Mouse (Mus musculus) NIH3T3 (cell line): ENCODE results near the gene Camk1g.

Experiments
- DNase-seq: peaks from one replicate; pipeline ENCODE4 v3.0.0-alpha.2; 2012; ENCODE audit warnings: low read depth

Camk1g gene

DNA sequence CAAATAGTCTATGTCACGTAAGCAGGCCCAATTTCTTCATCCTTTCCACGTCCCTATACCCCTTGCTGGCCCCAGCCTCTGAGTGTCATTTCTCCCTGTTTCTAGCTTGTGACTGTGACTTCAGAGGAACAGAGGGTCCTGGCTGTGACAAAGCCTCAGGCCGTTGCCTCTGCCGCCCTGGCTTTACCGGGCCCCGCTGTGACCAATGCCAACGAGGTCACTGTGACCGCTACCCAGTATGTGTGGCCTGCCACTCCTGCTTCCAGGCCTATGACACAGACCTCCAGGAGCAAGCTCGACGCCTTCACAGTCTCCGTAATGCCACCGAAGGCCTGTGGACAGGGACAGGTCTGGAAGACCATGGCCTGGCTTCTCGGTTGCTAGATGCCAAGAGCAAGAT lies 38.1 kb downstream of the Camk1g start:
- DNase-seq = no peak

DNA sequence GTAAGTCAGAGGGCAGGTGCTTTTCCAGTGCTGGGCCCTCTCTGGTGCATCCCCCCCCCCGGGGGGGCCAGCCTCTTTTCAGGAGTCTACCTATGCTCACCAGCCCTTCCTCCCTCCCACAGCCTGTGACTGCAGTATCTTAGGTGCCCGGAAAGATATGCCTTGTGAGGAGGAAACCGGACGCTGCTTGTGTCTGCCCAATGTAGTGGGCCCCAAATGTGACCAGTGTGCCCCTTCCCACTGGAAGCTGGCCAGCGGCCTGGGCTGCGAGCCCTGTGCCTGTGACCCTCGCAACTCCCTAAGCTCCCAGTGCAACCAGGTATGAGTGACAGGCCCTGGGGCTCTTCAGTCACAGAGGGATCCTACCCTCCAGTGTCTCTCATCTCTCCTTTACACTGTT lies 39.5 kb downstream of the Camk1g start:
- no peak for DNase-seq

DNA sequence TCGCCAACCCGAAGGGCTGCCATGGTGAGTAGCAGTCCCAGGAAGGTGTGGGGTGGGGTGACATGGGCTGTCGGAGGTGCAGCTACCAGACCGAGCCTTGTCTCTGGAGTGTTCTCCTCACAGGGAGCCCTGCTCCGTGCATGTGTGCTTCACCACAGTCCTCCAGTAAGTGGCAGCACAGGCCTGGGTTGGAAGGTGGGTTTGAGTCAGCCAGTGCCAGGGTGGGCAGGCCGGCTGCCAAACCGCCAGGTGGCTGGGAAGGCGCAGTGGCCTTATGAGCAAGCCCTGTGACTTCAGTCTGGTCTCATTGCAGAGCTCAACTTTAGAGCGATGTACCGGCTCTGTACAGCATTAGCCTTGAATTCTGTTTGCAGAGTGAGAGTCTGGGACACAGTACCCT lies 39.9 kb downstream of the Camk1g start:
- peak; percentile 39 for DNase-seq

DNA sequence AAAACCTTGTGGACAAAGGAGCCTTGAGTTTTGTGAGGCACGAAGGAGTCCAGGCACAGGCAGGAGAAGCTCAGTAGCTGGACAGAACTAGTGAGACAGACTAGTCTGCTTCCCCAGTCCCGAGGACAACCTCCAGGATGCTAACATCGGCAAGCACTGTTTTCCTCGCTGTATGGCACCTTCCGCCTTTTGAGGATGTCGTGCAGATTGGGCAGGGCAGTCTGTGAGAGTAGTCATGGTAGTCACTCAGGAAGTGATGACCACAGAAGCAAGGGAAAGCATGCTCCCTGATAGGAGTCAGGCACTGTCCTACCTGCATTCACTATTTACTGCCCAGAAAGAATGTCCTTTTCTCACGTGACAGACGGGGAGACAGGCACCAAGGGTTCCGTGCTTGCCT lies 40.5 kb downstream of the Camk1g start:
- no peak for DNase-seq

GRCm38 (mm10) chr1:193327686-193328085 lies 42.4 kb downstream of the Camk1g start:
- no peak for DNase-seq

DNA sequence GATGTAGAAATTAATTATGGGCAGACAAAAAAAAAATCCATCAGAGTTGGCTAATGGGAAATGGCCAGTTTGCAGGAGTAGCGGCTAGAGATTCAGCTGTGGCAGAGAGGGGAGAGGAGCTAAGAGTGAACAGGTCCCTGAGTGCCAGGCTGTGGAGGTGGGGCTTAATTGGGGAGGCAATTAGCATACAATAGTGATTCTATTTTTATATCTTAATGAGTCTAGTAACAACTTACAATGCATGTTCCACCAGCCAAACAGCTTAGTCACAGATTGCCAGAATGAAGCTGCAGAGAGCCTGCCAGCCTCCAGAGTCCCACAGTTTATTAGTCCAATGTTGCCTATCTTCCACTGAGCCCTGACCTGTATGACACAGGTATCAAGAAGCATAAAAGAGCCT lies 42.9 kb downstream of the Camk1g start:
- DNase-seq = no peak

GRCm38 (mm10) chr1:193326456-193327145 lies 43.5 kb downstream of the Camk1g start:
- DNase-seq = peak; percentile 11

- DNase-seq = no peak
These were observed 44.2 kb downstream of the Camk1g start for GRCm38 (mm10) chr1:193325891-193326290.

GRCm38 (mm10) chr1:193324224-193324623 lies 45.9 kb downstream of the Camk1g start:
- peak; percentile 28 for DNase-seq

- no peak for DNase-seq
These were observed 46.4 kb downstream of the Camk1g start for GRCm38 (mm10) chr1:193323686-193324085.

GRCm38 (mm10) chr1:193320398-193320797 lies 49.7 kb downstream of the Camk1g start:
- DNase-seq = no peak

DNA sequence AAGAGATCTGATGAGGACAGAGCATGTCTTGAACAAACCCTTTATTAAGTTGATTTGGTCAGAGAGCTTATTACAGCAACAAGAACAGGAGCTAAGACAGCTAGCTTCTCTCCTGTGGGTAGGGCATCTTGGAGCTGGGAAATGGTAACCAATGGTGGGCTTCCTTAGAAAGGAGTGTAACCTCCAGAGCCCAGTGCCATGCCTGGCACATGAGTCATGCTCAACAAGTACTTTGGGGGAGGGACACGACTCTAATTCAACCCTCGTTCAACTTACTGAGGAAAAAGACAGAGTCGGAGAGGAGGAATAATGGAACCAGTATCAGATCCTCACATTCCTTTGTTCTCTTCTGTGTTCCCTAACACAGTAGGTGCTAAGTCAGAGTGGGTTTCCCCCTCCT lies 50.4 kb downstream of the Camk1g start:
- peak; percentile 19 for DNase-seq

GRCm38 (mm10) chr1:193317159-193317559 lies 52.9 kb downstream of the Camk1g start:
- DNase-seq = no peak

- DNase-seq = no peak
These were observed 53.7 kb downstream of the Camk1g start for GRCm38 (mm10) chr1:193316358-193316750.

DNA sequence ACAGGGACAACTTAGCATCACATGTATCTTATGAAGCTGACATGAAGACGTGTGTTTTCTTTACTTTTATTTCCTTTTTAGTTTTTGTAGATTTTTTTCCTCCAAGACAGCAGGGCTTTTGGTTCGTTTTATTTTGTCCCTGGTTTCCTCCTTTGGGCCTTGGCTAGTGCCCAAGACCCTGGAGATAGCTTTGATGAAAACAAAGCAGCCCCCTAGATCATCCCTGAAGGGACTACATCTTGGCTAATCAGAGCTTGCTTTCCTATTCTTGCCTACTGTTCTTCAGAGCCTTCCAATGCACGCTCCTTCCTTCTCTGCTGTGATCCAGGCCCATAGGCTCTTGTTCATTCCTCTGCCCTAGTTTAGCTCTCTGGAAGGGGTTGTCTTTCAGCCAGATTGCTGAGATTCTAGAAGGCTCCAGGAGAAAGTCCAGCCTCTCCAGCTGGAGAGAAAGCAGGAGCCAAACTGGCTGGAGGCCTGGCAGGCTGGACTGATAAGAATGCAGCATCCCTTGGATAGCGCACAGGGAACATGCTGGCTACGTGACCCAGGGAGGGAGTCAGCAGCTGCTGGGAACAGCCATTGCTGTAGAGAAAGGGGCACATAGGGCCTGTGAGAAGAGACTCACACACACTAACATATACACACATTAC lies 54.3 kb downstream of the Camk1g start:
- peak; percentile 63 for DNase-seq

DNA sequence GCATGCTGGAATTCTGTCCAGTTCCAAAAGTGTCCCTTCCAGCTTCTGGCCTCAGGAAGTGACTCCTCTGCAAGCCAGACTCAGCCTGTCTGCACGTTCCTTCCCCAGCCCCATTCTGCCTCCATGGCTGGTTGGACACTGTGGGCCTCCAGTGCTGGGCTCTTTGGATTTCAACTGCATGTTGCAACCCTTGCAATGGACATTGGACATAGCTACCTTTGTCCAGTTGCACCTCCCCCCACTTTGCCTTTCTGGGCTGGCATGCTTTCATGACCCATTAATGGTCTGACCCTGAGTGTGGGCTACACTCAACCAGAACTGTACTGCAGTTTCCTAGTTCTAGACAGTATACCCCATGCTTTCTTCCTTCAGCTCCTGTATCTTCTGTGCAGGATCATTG lies 58.5 kb downstream of the Camk1g start:
- DNase-seq = no peak

DNA sequence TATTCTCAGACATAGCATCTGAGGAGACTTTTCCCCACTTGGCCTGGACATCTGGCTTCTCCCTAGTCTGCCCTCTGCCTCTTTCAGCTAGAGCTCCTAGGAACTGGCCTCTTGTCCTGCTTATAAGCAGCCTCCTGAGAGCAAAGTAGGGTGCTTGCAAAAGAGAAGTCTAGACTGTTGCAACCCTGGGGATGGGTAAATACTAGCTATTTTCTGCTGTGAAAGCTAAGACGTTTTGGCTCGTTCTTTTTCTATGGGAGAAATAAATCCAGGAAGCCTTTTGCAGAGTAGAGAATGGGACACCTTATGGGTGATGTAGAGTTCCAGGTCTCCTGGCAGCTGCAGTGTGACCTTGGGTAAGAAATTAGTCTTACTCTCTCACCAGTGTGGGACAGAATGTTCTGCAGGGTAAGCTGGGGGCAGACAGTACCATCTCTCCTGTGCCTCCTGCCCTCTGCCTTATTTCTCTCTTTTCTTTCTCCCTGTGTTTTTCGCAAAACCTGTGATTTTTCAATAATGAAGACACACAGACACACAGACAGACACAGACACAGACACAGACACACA lies 59.5 kb downstream of the Camk1g start:
- DNase-seq = no peak

DNA sequence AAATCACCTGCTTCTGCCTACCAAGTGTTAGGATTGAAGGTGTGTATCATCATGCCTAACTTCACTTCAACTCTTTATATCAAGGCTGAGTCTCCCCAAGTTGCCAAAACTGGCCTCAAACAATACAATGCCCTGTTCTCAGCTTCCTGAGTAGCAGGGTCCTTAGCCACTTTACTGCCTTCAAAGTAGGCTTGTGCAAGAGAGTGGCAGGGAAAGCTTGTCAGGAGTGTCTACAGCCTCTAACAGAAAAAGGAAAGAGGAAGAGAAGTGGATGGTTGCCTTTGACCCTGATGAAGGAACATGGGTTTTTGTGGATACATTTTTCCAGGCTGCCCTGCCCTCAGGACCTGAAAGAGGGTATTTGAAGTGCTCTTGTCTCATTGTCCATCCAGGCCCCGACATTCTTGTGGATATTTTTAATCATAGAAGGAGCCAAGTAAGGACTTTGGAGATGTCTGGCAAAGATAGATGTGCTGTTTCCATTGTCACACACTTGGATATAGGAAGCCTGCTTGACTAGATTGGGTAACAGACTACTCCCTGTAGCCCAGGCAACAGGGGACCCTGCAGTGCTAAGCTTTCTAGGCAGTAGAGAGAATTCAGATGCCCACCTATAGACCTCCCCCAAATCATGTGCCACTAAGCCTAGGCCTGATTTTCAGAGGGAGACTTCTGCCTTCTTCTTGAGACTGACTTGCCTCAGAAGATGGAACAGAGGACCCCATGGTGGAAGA lies 60.1 kb downstream of the Camk1g start:
- no peak for DNase-seq

DNA sequence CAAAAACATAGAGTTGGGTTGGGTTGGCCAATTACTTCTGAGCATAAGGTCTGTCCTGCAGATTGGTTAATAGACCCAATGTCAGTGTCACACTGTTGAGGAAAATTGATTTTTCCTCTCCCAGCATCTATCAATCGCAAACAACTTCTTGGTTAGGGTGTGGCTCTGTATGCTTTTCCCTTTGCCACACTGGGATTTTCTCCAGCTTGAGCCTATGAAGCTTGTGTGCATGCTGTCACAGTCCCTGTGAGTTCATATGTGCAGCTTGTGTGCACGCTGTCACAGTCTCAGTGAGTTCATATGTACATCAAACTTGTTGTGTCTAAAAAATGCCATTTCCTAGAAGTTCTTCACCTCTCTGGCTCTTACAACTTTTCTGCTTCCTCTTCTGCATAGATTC lies 63.3 kb downstream of the Camk1g start:
- no peak for DNase-seq

DNA sequence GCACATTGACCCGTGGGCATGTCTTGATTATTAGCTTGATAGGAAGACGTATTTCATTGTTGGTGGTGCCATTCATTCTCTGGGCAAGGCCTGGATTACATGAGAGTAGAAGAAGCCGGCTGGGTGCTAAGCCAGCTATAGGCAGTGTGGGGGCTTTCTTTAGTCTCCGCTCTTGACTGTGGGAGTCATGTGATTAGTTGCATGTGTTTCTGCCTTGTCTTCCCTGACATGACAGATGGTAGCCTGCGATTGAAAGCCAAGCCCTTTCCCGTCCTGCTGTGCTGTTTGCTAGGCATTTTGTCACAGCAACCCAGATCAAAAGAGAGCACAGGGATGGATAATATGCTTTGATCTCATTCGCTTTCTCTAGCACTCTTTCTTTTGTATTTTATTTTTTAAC lies 64.7 kb downstream of the Camk1g start:
- no peak for DNase-seq

DNA sequence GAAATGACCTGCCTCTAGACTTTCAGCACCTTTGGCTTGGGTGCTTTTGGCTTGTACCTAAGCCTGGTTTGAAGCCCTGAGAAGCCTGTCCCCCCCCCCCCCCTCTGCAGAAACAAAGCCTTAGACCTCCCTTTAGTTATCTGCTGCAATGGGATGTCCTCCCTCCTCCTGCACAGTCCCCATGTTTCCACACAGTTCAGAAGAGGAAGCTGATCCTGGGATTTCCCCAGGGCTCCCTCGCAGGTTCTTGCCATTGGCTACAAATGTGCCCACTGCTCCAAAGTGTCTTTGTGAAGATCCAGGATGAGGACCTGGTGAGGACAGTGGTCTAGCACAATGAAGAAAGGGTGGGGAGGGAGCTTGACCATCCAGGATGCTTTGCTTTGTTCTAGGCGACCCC lies 67.0 kb downstream of the Camk1g start:
- no peak for DNase-seq

DNA sequence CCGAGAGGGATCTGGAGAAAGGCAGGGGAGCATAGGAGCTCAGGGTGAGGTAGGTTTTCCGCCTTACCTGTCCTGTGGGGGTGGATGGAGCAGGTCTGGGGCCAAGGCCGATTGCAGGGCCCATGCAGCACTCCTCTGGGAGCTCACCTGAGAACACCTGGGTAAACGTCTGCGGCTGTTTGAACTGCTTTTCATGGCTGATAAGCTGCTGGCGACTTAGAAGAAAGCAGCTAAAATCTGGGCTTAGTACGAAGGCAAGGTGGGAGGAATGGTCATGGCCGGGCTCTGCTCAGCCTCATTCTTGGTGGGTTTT lies 68.0 kb downstream of the Camk1g start:
- no peak for DNase-seq
